Mouse (Mus musculus) adrenal gland, adult 2 months (tissue): ENCODE measurements around the gene Ahcyl1. TPM values are rescaled to one million over a fixed set of nuclear protein-coding genes. Genes with fewer than 3 reads are reported as not detected.

Experiments used
- polyA plus RNA-seq: library from polyadenylated mRNA; depleted of rRNA; stranded (reverse); fragments of >200 nt; gene quantifications from 2 replicates; pipeline ENCODE4 v1.2.3, GENCODE M21; 2012; rRNA removed
- total RNA-seq, 2 experiments: library from RNA; stranded (reverse); gene quantifications; 2 replicates each; pipeline ENCODE4 v1.2.3; 2021

Gene Ahcyl1
- total and polyA plus RNA-seq, 3 experiments, result 33.9 to 230 (median 218) TPM

Other genes starting within 250 kb of the Ahcyl1 start
- gene Kcnc4, start 237.0 kb downstream of the Ahcyl1 start, total RNA-seq, result 10 to 100 TPM in 1 of 2 experiments, 1 to 10 TPM in 1; 7.4 to 13.6 TPM
- 8.6 and 10.0 TPM in 2 replicates for gene Kcnc4, start 237.0 kb downstream of the Ahcyl1 start, polyA plus RNA-seq
- 10 to 100 TPM in 1 of 2 experiments, 1 to 10 TPM in 1; 4.3 to 13.3 TPM for gene Slc6a17, start 178.5 kb downstream of the Ahcyl1 start, total RNA-seq
- 1.8 and 2.8 TPM in 2 replicates for gene Slc6a17, start 178.5 kb downstream of the Ahcyl1 start, polyA plus RNA-seq
- gene Ubl4b, start 141.5 kb downstream of the Ahcyl1 start, total RNA-seq, result not detected
- gene Ubl4b, start 141.5 kb downstream of the Ahcyl1 start, polyA plus RNA-seq, result not detected in 2 replicates
- gene Alx3, start 101.5 kb downstream of the Ahcyl1 start, total RNA-seq, result not detected
- gene Alx3, start 101.5 kb downstream of the Ahcyl1 start, polyA plus RNA-seq, result not detected in 2 replicates
- not detected for gene Gm10961, start 65.2 kb downstream of the Ahcyl1 start, total RNA-seq
- not detected in 2 replicates for gene Gm10961, start 65.2 kb downstream of the Ahcyl1 start, polyA plus RNA-seq
- gene Strip1, start 64.9 kb downstream of the Ahcyl1 start, total RNA-seq, result 10 to 100 TPM; 30.9 to 34.2 TPM
- gene Strip1, start 64.9 kb downstream of the Ahcyl1 start, polyA plus RNA-seq, result 39.4 and 41.6 TPM in 2 replicates
- 10 to 100 TPM; 16.5 to 25.2 TPM for gene Csf1, start 63.9 kb upstream of the Ahcyl1 start, total RNA-seq
- gene Csf1, start 63.9 kb upstream of the Ahcyl1 start, polyA plus RNA-seq, result 21.1 and 23.4 TPM in 2 replicates
- gene Eps8l3, start 180.7 kb upstream of the Ahcyl1 start, total RNA-seq, result not detected
- gene Eps8l3, start 180.7 kb upstream of the Ahcyl1 start, polyA plus RNA-seq, result not detected in 2 replicates
- gene Gstm5, start 199.3 kb upstream of the Ahcyl1 start, total RNA-seq, result 10 to 100 TPM; 34.7 to 55.3 TPM
- 11.9 and 12.7 TPM in 2 replicates for gene Gstm5, start 199.3 kb upstream of the Ahcyl1 start, polyA plus RNA-seq
- gene Gstm7, start 235.3 kb upstream of the Ahcyl1 start, total RNA-seq, result 100 to 1,000 TPM; 158 to 186 TPM
- 44.4 and 51.2 TPM in 2 replicates for gene Gstm7, start 235.3 kb upstream of the Ahcyl1 start, polyA plus RNA-seq
- gene Gstm6, start 247.2 kb upstream of the Ahcyl1 start, total RNA-seq, result 1 to 10 TPM; 6.1 to 6.5 TPM
- gene Gstm6, start 247.2 kb upstream of the Ahcyl1 start, polyA plus RNA-seq, result 0.90 and 1.0 TPM in 2 replicates